Mouse (Mus musculus) brain, embryonic 14.5 days (tissue): ENCODE measurements around the gene Klrg1.

Experiments
- CTCF ChIP-seq: fragments of 200-500 bp; IDR thresholded peaks from 2 replicates; pipeline ENCODE4 v1.5.1; 2012; ENCODE audit warnings: inconsistent platforms, mild to moderate bottlenecking, moderate library complexity, borderline replicate concordance; ENCODE audit not compliant: insufficient read depth, insufficient read length; ENCODE audit errors: extremely low read depth
- POLR2A ChIP-seq: fragments of 200-500 bp; IDR thresholded peaks from 2 replicates; pipeline ENCODE4 v1.6.1; 2012; ENCODE audit warnings: mild to moderate bottlenecking, inconsistent platforms, borderline replicate concordance; ENCODE audit not compliant: poor library complexity, insufficient read depth, insufficient read length, severe bottlenecking; ENCODE audit errors: extremely low read depth

- no peak for TF ChIP-seq CTCF
- TF ChIP-seq POLR2A: no peak
These were observed 747 bp upstream of the Klrg1 start for GRCm38 (mm10) chr6:122283429-122283828.
